Mouse (Mus musculus): ENCODE results near the gene Nrgn.

Gene Nrgn

GRCm38 (mm10) chr9:37530031-37530887, 22.4 kb downstream of the Nrgn start:
- no peak for DNase-seq (ENCODE audit: low spot score in 2 of 2)

- DNase-seq (ENCODE audit: low spot score in 2 of 2) = no peak
Measured at GRCm38 (mm10) chr9:37528225-37528970, 24.3 kb downstream of the Nrgn start.

GRCm38 (mm10) chr9:37527396-37528224, 25.1 kb downstream of the Nrgn start, which contains the start of gene Esam:
Esam (plus strand) TSS chr9:37528078.
- DNase-seq (ENCODE audit: low spot score in 2 of 2) = no peak

GRCm38 (mm10) chr9:37526443-37527395, 26.0 kb downstream of the Nrgn start:
- DNase-seq (ENCODE audit: low spot score in 2 of 2) = peak in 1 of 2 experiments; percentile 9

GRCm38 (mm10) chr9:37525461-37525860, 27.2 kb downstream of the Nrgn start:
- no peak for DNase-seq (ENCODE audit: low spot score in 2 of 2)

- peak in 1 of 2 experiments; percentile 11 for DNase-seq (ENCODE audit: low spot score in 2 of 2)
Measured at GRCm38 (mm10) chr9:37519995-37520394, 32.7 kb downstream of the Nrgn start.

GRCm38 (mm10) chr9:37518991-37519390, 33.7 kb downstream of the Nrgn start:
- peak in 1 of 2 experiments; percentile 57 for DNase-seq (ENCODE audit: low spot score in 2 of 2)

GRCm38 (mm10) chr9:37517467-37517866, 35.2 kb downstream of the Nrgn start:
- DNase-seq (ENCODE audit: low spot score in 2 of 2) = no peak

GRCm38 (mm10) chr9:37514456-37514855, 38.2 kb downstream of the Nrgn start:
- no peak for DNase-seq (ENCODE audit: low spot score in 2 of 2)

GRCm38 (mm10) chr9:37512097-37512496, 40.6 kb downstream of the Nrgn start:
- DNase-seq (ENCODE audit: low spot score in 2 of 2) = no peak

GRCm38 (mm10) chr9:37506023-37506422, 46.7 kb downstream of the Nrgn start:
- no peak for DNase-seq (ENCODE audit: low spot score in 2 of 2)

GRCm38 (mm10) chr9:37504348-37504747, 48.4 kb downstream of the Nrgn start:
- no peak for DNase-seq (ENCODE audit: low spot score in 2 of 2)

- no peak for DNase-seq (ENCODE audit: low spot score in 2 of 2)
Measured at GRCm38 (mm10) chr9:37501170-37501569, 51.5 kb downstream of the Nrgn start.

- DNase-seq (ENCODE audit: low spot score in 2 of 2) = no peak
Measured at GRCm38 (mm10) chr9:37500201-37500600, 52.5 kb downstream of the Nrgn start.

- no peak for DNase-seq (ENCODE audit: low spot score in 2 of 2)
Measured at GRCm38 (mm10) chr9:37496325-37496724, 56.4 kb downstream of the Nrgn start.

GRCm38 (mm10) chr9:37495761-37496160, 56.9 kb downstream of the Nrgn start:
- DNase-seq (ENCODE audit: low spot score in 2 of 2) = no peak

Measured in frontal cortex, postnatal 36 days (tissue).